Mouse (Mus musculus) neural tube, embryonic 10.5 days (tissue): ENCODE data around the gene Igsf23.
"Not testable (repeated sequence)": the region's sequence is repeated elsewhere in the genome, so short reads cannot be mapped to it uniquely, and the experiment has no call there.

Experiments used
- DNase-seq: peaks from one replicate; pipeline ENCODE4 v3.0.0-alpha.2; 2017; ENCODE audit warnings: low spot score; ENCODE audit errors: extremely low spot score

Gene Igsf23

DNA sequence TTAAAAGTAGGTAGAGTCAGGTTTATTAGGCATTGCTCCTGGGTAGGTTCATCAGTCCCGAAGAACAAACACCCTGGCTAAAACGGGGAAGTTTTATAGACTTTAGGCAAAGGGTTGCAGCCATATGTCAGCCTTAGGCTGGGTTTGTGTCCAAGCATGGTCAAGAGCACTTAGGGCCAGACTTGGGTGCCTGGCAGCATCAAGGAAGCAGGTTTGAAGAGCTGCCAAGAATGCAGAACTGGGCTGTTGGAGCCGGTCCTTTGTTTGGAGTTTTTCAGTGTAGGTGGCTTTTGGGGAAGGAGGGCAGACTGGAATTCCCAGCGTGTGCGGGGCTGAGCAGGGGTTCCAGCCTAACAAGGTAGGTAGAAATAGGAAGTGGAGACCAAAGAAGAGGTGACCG, 14.6 kb downstream of the Igsf23 start:
- DNase-seq = no peak

DNA sequence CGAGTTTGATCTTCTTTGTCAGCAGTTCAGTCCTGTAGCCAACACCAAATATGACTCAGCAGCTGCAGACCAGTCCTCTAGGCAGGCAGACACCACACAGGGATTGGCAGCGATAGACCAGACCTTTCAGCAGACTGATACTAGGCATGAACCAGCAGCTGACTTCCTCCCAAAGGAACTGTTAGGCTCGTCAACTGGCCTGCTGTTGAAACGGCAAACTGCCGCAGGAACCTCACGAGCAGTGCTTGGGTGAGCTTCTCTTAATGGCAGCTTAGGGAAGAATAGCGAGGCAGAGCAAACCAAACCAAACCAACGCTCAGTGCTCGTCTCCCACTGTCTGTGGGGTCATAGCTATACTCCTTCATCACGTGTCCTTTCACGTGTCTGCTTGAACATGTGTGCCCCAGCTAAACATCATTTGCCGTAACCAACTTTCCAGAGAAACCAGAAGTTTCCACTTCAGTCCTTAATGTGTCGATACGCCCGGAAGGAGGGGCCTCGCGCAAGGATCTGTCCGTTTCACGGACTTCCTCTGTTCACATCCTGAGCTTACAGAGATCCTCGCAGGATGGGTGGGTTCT, 15.3 kb downstream of the Igsf23 start:
- no peak for DNase-seq

DNA sequence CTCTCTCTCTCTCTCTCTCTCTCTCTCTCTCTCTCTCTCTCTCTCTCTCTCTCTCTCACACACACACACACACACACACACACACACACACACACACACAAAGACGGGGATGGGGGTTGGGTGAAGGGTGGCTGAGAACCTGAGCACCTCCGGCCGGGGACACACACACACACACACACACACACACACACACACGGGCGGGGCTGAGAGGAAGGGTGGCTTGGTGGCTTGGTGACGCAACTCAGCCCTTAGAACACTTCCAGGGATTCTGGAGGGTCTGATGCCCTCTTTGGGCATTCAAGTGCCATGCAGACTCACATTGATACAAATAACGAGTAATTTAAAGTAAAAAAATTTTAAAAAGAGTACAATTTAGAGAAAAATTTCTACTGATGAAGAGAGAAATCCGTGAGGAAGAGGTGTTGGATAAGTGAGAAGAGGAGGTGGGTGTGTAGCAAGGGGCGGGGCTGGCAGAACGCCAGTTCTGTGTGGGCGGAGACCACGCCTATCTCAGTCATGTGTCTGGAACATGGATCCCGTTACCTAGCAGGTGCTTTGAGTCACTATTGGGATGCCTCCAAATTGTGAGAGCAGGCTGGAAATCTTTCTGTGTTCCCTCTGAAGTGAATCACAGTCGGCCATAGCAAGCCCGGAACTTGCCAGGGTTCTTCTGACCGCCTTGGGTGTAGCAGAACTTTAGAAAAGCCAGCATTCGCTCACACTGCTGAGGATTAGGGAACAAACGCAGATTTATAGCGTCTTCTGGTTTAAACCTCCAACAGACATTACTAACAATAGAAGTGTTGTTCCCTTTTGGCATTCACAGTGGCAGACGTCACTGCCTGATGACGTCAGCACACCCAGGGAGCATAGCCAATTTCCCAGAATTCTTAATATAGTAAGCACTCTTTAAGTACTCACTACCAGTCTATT, 17.4 kb downstream of the Igsf23 start:
- DNase-seq = no peak

DNA sequence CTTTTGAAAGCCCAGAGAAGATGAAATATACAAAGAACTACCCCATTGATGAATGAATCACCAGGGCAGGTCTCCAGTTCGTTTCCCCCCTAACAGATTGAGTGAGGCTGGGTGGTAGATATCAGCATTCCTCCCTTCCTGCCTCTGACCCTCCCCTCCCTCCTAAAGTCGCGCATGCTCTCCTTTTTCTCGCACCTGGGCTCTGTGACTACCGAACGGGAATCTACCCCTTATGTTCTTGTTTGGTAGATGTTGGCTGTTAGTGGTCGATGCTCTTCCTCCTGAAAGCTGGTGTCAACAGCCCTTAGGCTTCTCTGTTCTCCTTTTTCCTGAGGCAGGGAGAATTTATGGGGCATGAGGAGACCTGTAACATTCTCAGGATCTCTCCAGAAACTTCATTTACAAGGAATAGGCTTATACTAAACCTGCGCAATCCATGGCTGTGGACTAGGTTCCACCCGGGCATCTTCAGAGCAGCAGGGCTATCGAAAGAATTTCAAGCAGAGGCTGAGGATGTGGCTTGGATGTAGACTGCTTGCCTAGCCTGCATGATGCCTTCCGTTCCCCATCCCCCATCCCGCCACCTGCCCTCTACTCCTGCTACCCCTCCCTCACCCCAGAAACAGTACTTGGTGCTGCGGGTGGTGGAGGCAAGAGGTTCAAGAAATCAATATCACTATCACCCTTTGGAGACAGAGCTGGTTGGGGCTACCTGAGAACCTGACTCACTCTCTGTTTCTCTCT, 18.3 kb downstream of the Igsf23 start:
- no peak for DNase-seq

DNA sequence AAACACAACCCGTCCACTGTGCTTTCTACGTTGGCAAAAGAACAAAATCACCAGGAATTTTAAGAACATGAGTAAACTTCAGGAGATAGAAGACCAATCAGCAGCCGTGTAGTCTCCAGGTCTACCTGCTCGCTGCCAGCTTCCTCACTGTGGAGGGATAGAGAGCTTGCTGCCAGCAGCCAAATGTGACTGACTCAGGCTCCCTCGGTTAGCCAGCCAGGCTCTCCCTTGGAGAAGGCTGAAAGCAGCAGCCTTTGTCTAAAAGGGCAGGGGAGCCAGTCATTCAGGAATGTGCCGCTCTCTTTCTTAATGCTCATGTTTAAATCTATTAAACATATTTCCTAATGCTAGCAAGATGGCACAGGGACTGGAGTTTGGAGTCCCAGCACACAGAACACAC, 20.1 kb downstream of the Igsf23 start:
- DNase-seq = not testable (repeated sequence)

DNA sequence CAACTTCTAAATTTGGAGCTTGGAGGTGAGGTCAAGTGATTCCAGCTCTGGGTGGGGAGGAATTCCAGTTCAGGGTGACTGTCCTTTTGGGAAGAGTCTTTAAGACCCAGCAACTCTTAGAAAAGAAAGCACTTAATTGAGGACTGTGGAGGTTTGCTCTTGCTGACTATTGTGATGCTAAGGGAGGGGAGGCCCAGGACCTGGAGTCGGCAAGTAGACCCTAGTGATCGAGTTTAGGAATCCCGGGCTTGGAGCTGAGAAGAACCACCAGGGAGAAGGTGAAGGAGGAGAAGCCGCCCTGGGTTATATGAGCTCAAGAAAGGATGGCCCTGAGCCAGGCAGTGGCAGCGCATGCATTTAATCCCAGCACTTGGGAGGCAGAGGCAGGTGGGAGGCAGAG, 22.1 kb downstream of the Igsf23 start:
- no peak for DNase-seq

DNA sequence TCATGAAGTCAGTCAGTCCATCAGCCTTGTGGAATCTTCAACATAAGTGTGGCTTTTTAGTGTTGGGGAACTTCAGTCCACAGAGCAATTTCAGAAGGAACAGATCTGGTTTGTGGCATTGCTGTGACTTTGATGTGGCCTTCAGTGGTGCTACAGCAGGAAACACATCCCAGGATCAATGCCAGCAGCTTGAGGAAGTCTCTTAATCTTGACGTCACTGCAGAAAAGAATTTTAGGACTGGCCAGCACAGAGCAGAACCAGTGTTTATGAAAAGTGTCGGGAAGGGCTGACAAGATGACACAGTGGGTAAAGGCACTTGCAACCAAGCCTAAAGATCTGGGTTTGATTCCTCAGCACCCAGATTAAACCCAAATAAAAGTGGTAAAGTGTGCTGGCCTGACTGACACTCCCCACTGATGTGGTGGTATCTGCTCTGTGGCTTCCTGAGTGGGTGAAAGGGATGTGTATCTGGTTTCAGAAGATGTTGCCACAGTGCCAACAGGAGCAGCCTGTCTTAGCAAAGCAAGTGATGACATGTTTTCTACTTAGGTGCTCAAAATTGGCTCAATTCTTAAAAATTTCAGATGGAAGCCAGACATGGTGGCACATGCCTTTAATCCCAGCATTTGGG, 23.6 kb downstream of the Igsf23 start:
- no peak for DNase-seq

DNA sequence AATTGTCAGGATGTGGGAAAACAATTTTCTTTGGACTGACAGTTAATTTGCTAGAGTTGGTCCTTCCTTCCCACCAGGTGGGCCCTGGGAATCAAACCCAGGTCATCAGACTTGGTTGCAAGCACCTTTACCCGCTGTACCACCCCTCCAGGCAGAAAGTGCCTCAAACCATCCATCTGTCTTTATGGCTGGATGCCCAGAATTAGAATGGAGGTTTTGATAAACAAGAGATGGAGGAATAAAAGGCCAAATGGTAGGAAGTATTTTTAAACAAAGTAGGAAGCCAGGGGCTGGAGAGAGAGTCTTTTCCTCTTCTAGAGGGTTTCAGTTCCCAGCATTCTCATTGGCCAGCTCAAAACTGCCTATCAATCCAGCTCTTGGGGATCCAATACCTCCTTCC, 25.2 kb downstream of the Igsf23 start:
- no peak for DNase-seq

DNA sequence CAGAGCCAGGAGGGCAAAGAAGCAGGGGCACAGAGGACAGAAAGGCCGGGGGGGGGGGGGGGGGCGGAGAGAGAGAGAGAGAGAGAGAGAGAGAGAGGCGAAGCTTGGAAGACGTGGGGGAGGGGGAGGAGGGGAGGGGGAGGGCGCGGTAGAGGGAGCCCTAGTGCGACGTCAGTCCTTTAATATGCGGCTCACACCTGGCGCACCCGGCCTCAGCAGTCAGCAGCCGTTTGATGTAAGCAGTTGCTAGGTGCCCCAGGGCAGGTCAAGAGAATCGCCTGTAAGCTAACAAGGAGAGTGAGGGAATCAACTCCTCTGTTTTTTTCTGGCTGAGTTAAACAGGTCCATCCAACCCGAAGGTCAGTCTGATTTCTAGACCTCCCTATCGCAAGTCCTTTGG, 26.8 kb downstream of the Igsf23 start:
- no peak for DNase-seq

DNA sequence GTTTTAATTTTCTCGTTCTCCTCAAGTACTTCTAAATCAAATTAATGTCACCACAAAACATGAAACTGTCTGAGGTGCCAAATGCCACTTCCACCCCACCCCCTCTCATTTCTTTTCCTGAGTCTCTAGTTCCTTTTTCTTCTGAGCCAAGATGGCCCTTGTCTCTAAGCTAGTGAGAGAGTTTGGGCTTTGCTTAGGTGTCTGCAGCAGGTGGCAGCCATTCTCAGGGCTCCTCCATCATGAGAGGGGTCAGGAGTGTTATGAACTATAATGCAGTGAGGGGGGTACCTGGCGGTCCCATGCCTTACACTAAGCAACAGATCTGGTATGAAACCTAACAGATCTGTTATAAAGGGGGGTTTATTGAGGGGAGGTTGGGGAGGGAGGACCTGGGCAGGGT, 27.2 kb downstream of the Igsf23 start:
- no peak for DNase-seq

DNA sequence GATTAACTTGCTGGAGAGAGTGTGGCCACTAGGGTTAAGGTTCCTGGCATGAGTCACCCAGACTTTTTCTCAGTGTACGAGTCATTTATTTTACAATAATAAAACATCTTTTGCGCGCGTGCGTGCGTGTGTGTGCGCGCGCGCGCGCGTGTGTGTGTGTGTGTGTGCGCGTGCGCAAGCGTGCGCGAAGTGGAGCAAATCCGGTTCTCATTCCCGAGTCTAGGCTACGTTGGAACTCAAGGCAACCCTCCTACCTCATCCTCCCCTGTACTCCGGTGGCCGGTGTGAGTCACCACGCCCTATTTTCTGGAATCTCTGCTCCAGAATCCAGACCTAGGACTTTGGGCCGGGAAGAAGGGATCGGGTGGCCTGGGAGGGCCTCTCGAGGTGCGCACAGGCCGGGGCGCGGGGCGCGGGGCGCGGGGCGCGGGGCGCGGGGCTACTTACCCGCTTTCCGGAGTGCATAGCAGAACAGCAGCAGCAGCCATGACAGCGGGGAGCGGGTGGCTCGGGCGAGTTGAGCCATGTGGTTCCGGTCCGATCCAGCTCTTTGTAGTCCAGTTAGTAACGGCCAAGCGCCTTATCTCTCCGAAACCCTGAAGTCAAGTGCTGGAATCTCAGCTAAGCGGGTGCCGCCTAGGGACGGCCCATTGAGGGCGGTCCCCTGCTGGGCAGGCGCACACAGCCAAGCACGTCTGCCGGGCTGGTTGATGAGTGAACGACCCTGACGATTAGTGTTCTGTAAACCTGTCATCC, 29.9 kb downstream of the Igsf23 start, which contains the start of gene Pvr:
Gene Pvr, minus strand, starts transcription at position 655 of the 756 bp plus-strand sequence.
- peak; percentile 79 for DNase-seq

DNA sequence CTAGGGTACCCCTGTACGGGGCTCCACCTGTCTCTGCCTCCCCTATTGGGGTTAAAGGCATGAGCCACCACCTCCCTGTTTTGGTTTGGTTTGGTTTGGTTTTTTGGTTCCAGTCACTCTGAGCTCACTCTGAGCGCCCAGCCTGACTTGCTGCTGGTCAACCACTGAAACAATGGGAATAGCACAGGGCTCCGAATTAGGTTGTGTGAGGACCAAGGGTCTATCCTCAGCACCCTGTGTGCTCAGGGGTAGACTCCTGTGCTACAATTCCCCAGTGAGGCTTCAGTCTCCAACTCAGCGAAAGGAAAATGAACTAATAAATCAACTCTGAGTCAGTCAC, 30.4 kb downstream of the Igsf23 start:
- no peak for DNase-seq

DNA sequence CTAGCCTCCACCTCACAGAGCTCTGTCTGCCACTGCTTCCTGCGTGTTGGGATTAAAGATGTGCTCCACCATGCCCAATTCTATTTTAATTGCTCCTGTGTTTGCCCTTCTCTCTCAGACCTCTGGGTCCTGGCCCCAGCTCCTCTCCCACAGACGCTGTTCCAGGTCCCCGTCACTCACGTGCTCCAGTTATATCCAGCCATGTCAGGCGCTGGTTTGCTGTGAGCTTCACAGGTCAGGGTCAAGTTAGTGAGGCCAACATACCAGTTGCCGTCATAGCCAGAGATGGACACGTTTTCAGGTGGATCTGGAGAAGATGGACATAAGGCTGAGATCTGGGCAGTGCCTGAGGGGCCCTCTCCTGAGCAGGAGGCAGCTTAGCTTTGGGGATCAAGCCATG, 36.0 kb downstream of the Igsf23 start:
- DNase-seq = no peak

DNA sequence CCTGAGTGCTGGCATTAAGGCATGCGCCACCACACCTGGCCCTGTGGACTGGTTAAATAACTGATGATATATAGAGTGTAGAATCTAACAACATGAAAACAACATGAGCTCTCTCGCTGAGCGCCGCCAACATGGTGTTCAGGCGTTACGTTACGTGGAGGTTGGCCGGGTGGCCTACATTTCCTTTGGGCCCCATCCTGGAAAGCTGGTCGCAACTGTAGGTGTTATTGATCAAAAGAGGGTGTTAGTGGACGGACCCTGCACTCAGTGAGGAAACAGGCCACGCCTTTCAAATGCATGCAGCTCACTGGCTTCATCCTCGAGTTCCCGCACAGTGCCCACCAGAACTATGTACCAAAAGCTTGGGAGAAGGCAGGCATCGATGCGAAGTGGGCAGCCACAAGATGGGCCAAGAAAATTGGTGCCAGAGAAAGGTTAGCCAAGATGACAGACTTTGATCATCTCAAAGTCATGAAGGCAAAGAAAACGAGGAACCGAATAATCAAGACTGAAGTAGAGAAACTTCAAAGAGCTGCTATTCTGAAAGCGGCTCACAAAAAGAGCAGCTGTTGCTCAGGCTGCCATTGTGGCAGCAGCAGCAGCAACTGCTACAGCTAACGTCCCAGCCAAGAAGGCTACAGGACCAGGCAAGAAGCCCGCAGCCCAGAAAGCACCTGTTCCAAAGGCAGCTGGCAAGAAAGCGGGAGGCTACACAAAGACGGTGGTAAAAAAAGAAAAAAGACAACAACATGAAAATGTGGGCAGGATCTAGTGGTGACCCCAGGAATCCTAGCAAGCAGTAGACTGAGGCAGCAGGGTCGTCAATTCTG, 38.6 kb downstream of the Igsf23 start:
- DNase-seq = no peak

DNA sequence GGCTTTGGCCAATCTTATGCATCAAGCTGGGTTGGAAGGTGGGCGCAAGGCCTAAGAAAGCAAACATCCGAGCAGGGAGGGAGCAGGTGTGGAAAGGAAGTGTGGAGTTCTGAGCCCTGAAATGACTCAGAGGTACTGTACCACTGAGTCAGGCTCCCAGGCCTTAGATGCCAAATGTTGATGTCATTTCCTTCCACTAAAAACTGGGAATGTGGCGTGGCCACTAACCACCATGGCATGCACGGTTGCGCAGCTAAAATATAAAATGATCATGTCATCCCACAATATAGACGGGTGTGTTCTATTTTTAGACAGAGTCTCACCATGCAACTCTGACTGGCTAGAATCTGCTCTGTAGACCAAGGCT, 39.3 kb downstream of the Igsf23 start:
- no peak for DNase-seq

DNA sequence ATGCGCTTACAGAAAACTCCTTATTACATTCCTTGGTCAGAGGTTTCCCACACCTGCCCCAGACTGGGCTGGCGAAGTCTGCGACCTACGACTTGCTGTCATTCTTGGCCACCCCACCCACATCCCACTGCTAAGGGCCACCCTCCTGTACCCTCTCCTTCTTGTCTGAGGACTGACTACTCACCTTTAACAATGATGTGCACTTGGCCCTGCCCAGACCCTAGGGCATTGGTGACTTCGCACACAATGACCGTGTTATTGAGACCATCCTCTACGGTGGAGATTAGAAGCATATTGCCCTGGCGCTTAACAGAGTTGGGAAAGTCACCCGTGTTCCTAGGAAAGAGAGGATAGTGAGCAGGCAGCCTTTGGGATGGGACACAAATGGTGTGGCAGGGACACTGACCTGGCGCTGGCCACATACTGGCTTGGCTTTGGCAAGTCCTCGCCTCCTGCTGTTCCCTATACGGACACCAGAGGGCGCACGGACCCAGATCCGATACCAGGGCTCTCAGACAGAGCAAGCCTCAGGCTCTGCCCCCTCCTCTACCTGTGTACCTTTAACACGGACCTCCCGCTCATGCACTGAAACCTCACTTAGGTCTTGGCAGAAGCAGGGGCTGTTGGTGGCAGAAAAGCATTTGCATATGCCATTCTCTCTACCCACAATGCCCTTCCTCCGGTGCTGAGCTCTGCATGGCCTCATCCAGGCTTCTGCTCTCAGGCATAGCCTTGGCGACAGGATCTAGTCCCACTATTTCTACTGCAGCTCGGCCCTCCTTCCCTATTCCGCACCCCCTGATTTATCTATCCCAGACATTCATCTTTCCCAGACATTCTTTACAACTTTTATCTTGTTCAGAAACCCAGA, 39.9 kb downstream of the Igsf23 start:
- DNase-seq = peak; percentile 85

DNA sequence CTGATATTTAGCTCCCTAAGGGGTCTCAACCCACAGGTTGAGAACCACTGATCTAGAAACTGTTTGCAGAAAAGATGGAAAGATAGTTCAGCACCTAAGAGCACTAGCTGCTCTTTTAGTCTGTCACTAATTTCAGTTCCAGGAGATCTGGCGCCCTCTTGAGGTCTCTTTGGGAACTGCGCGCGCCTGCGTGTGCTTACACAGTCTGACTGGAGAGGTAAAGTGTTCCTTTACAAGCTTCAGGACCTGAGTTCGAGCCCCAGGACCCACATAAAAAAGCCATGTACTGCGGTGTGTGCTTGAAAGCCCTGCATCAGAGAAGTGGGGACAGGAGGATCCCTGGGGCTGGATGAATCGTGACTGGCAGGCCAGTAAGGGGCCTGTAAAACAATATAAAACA, 60.7 kb downstream of the Igsf23 start:
- DNase-seq = peak; percentile 42

DNA sequence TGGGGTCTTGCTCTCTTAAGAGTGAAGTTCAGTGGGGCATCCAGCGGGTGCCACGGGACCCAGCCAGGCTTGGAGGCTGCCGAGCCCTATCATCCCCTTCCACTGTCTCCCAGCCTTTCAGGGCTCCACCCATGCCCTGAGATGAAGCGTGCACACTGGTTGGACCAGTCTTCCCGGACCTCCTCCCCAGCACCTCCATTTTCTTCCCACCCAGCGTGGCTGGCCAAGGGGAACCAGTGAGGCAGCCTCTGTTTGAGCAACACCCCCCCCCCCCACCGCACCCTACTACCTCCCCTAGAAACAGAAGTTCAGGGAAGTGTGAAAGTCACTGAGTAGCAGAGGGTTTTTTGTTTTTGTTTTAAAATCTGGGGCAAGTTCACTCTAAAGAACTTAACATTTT, 62.7 kb downstream of the Igsf23 start, which contains the start of gene Ceacam19:
Gene Ceacam19, minus strand, starts transcription at position 117 of the 400 bp plus-strand sequence.
- no peak for DNase-seq
